Mouse (Mus musculus) MEL-GATA-1-ER (cell line): ENCODE measurements around the gene Olfr1264.

Source experiments
- DNase-seq: peaks from one replicate; pipeline ENCODE4 v3.0.0-alpha.2; 2012; ENCODE audit warnings: low read depth; ENCODE audit errors: extremely low read depth

The Olfr1264 gene

DNA sequence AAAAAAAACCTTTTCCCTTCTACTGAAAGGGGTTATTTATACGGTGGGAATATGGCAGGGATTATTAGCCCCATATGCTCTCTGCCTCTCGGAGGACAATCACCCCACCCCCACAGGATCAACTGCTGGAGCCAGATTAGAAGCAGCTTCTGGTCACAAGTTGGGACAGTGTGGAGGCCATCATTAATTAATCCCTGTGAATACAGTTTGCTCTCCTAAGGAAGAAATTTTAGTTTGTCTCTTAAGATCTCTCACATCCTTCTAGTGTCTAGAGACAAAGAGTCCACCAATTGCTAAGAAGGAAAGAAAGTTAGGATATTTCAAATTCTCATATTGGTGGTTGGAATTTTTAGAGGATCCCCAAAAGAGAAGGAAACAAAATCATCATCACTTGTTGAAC is at the start of gene Olfr1264:
Gene Olfr1264 (minus strand): TSS at position 101 of the 400 bp plus-strand sequence.
- no peak for DNase-seq

DNA sequence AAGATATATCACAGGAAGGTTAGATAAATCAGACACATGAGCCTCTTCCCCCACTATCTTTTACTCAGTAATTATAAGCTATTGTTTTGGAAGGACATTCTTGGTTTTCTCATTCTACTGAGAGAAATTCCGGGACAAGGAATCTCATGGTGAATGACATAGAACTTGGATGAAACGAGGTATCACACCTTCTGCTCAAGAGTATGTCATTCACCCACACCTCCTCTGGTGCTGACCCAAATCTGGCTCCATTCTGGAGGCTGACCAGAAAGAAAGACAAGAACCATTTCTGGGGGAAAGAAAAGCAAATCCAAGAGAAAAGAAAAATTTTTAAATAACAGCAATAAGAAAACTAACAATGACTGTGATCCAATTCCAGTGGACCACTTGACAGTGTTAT is 44.7 kb upstream of the Olfr1264 start:
- DNase-seq: no peak

DNA sequence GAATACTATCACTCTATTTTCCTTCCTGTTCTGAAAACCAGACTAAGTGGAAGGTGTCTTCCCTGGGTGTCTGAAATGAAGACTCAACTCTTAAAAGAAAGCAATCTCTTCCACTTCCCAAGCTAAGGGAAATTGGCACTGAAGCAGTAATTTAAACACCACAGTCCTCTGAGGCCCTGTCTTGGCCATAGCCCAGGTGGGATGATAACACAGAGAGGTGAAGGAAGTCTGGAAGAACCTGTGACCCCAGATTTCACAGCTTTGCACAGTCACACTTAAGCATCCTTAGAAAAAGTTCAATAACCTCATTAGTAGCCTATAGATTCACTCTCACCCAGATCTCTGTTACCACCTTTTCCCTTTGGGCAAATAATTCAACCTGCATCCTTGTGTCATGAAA is 38.1 kb upstream of the Olfr1264 start, which contains the start of gene Olfr140:
Gene Olfr140 (minus strand): TSS at position 101 of the 400 bp plus-strand sequence.
- DNase-seq: no peak

DNA sequence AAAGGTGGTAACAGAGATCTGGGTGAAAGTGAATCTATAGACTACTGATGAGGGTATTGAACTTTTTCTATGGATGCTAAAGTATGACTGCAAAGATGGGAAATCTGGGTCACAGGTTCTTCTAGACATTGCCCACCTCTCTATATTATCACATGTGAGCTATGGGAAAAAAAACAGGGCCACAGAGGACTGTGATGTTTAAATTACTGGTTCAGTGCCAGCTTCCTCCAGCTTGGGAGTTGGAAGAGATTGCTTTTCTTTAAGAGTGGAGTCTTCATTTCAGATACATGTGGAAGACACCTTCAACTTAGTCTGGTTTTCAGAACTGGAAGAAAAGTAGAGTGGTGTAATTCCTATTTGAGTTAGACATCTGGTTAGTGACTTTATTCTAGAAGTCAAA is 9.7 kb upstream of the Olfr1264 start, which contains the start of gene Olfr1265:
Gene Olfr1265 (plus strand): TSS at position 301 of the 400 bp plus-strand sequence.
- no peak for DNase-seq

GRCm38 (mm10) chr2:90011831-90012230 is 13.5 kb downstream of the Olfr1264 start, which contains the start of gene Olfr1263:
Gene Olfr1263 (plus strand): TSS chr2:90012131.
- no peak for DNase-seq

- no peak for DNase-seq
Measured at GRCm38 (mm10) chr2:89999845-90000244, 25.5 kb downstream of the Olfr1264 start, which contains the start of gene Olfr1262. Gene Olfr1262 (plus strand): TSS chr2:90000145.

DNA sequence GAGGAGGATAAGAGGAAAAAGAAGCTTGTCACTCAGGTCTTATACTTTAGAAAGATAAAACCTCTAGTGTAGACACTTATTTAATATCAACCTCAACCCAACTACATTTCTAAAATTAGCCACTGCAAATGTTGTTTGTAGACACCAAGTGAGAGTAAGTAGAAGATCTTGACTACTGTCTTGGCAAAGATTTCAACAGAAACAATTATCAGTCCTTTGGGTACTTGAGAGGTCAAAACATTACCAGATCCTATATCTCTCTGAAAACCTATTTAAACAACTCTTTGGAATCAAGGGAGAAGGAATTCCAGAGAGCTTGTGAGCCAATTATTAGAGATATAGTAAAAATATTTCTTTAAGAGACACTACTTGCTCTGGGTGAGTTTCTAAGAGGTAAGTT is 34.5 kb downstream of the Olfr1264 start, which contains the start of gene Olfr1261:
Gene Olfr1261 (plus strand): TSS at position 301 of the 400 bp plus-strand sequence.
- DNase-seq: no peak

DNA sequence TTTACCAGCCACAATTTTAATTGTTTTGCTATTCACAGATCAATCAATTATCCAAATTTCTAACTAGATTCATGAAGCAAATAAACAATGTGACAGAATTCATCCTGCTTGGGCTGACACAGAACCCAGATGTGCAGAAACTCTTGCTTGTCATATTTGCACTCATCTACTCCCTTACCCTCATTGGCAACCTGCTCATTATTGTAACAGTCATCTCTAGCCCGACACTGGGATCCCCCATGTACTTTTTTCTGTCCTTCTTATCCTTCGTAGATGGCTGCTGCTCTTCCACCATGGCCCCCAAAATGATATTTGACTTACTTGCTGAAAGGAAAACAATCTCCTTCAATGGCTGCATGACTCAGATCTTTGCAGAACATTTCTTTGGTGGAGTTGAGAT is 47.7 kb downstream of the Olfr1264 start:
- no peak for DNase-seq

DNA sequence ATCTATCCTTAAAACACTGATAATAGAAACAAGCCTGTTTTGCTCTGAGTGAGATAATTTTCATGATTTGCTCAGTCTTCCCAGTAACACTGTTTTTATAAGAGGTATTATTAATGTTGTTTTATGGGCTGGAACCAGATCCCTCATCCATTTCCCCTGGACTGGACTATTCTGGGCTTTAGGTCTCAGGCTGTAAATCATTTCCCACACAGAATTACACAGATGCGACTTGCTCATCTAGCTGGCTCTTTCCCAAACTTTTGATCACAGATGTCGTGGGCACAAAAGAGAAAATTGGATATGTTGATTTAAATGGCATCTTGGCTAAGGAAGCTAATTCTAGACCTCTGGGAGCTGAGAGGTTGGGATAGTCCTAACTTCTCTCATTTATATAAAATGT is 51.2 kb downstream of the Olfr1264 start, which contains the start of gene Olfr1260:
Gene Olfr1260 (plus strand): TSS at position 157 of the 400 bp plus-strand sequence.
- DNase-seq: no peak
